Mouse (Mus musculus) kidney, embryonic 15.5 days (tissue): ENCODE measurements around the gene Slc25a39. TPM values are rescaled to one million over a fixed set of nuclear protein-coding genes. Genes with fewer than 3 reads are reported as not detected.

Experiments
- ATAC-seq: fragments of 200-750 bp; cut with Nextera tagmentation; replicated peaks from 2 replicates; pipeline ENCODE4 v1.8.0; 2017; ENCODE audit warnings: moderate TSS enrichment; ENCODE audit not compliant: low FRiP score
- H3K27ac ChIP-seq: fragments of 300-500 bp; sonication (generic); 2 replicates; pipeline ENCODE4 v1.5.1; 2015; ENCODE audit warnings: mild to moderate bottlenecking, inconsistent platforms
- H3K27me3 ChIP-seq: fragments of 300-500 bp; sonication (generic); 2 replicates; pipeline ENCODE4 v1.6.1; 2015; ENCODE audit warnings: inconsistent platforms
- H3K36me3 ChIP-seq: fragments of 300-500 bp; sonication (generic); 2 replicates; pipeline ENCODE4 v1.6.1; 2015; ENCODE audit warnings: inconsistent platforms
- H3K4me1 ChIP-seq: fragments of 300-500 bp; sonication (generic); 2 replicates; pipeline ENCODE4 v1.6.1; 2015; ENCODE audit warnings: inconsistent platforms
- H3K4me2 ChIP-seq: fragments of 300-500 bp; sonication (generic); 2 replicates; pipeline ENCODE4 v1.6.1; 2015; ENCODE audit warnings: moderate library complexity, mild to moderate bottlenecking, inconsistent platforms
- H3K4me3 ChIP-seq: fragments of 300-500 bp; sonication (generic); replicated peaks from 2 replicates; pipeline ENCODE4 v1.5.1; 2015; ENCODE audit warnings: mild to moderate bottlenecking, inconsistent platforms
- H3K9ac ChIP-seq: fragments of 300-500 bp; sonication (generic); 2 replicates; pipeline ENCODE4 v1.6.1; 2015; ENCODE audit warnings: mild to moderate bottlenecking, inconsistent platforms
- H3K9me3 ChIP-seq: fragments of 300-500 bp; sonication (generic); replicated peaks from 2 replicates; pipeline ENCODE4 v1.6.1; 2016; ENCODE audit warnings: inconsistent platforms
- WGBS: fragments of 180-500 bp; shearing (Covaris S2); methylation state at CpG from one replicate; pipeline ENCODE4 v1.1.7; 2015; ENCODE audit warnings: mixed read lengths; 5-methylcytosine and 5-hydroxymethylcytosine counted together
- polyA plus RNA-seq: library from polyadenylated mRNA; unstranded; fragments of >200 nt; fragmentation: Nextera tagmentation; extraction: Ambion mirVana; gene quantifications from 2 replicates; pipeline ENCODE4 v1.2.1, GENCODE M21; 2015

The Slc25a39 gene
- polyA plus RNA-seq, 1 experiment from 2014 or later, result 298 TPM

DNA sequence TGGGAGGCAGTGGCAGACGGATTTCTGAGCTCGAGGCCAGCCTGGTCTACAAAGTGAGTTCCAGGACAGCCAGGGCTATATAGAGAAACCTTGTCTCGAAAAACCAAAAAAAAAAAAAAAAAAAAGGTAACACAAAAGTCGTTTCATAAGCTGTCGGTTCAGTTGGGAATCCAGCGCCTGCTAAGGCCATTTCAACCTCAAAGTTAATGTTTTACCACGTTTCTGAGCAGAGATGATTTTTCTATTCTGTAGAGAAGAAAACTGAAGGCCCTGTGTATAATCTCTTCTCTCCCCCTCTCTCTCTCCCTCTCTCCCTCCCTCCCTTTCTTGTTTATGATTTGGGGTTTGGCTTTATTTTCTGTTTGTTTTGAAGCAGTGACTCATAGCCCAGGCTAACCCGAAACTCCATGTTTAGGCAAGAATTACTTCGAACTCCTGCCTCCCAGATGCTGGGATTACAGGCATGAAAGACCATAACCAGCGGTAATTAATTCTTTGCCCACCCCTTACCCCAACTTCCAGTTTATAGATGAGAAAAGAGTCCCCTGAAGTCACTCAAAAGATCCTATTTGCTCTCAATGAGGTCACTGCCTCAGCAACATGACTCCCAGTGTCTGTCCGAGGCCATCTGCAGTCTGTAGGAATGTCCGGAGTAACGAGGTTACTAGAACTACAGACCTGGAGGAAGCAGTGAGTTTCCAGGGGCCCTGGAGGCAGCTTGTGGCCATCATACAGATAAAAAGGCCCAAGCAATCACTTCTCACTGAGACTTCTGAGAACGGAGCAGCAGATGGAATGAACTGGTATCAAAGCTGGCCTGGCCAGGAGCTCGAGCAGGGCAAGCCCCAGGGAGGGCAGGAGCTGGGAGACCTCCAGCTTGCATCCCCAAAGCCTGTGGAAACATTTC is 1.4 kb upstream of the Slc25a39 start:
- peak overlapping the region; percentile 42; the same call in 1 of the 2 replicates for H3K9ac ChIP-seq

DNA sequence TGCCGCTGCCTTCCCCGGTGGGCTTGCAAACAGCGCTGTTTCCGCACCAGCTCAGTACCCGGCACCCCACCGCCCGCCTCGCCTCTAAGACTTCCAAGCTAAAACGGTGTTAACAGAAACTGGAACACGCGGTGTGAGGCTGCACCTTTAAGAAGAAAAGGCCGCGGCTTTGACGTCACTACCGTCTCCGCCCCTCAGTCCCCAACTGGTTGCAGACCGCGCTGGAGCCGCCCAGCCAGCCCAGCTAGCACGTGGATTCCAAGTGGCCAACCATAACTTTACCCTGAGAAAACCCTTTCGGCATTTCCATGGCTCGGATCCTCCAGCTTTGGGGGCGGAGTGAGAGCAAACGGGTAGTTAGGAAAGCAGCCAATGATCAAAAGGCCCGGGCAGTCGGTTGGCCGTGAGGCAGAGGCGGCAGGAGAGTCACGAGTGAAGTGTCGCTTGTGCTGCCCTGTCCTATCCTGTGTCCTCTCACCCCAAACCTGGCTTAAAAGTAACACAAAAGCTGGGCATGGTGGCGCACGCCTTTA is 664 bp upstream of the Slc25a39 start:
- peaks cover 55% of the 10 kb centered on the region for H3K4me1 ChIP-seq
- under 1% methylated on average over 32 of the region's 32 CpGs for WGBS
- ATAC-seq, result peak; percentile 92

More for the DNA sequence above, 1.4 kb upstream of the Slc25a39 start:
- Histone ChIP-seq H3K4me2 (peak overlapping the region; percentile 80), H3K27me3 (no peaks in the 10 kb centered on the region), H3K4me3 (peak overlapping the region; percentile 80), H3K4me1 (peaks cover 54% of the 10 kb centered on the region), H3K27ac (peak overlapping the region; percentile 95), H3K36me3 (peaks cover 10% of the 10 kb centered on the region), H3K9me3 (no peaks in the 10 kb centered on the region)
- 35% methylated on average over 15 of the region's 15 CpGs for WGBS
- 0 out of 2 replicates have a peak, but pooled peaks have one; percentile 0 for ATAC-seq

DNA sequence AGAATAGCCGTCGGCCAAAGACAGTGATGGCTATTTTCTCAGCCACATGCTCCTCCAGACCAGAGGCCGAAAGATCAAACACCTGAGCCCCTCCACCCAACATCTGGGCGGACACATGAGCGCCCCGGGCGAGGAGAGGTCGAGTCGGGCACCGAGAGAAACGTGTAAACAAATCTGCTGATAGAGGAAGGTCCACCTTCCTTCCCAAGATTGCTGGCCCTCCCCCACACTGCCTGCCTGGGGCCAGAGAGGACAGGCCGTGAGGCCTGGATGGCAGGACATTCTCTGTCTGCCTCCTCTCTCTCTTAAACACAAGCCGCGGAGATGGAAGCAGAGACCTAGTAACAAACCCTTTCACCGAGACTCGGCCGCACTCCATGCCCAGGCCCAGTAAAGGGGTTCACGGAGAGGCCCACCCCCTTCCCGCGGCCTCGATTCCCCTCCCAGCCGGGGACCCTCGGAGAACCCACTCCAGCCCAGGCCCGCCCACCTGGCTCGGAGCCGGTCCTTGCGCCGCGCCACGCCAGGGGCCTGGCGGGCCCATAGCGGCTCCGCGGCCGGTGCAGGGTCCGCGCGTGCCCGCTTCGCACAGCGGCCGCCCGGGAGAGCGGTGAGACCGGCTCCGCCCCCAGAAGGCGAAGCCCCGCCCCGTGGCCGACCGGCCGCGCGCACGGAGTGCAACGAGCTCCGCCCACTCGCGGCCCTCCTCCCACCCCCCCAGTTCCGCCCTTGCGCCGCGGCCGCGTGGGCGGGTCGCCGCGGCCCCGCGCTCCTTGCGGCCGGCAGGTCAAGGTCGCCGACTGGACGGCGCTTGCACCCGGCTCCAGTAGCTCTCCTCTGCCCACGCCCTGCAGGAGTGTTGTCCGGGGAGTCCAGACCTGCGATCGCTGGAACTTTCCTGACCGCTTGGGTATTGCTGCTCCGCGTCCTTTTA is 579 bp downstream of the Slc25a39 start:
- H3K27me3 ChIP-seq, result no peaks in the 10 kb centered on the region
- H3K27ac ChIP-seq, result peak overlapping the region; percentile 95
- H3K4me1 ChIP-seq, result peaks cover 56% of the 10 kb centered on the region
- H3K4me3 ChIP-seq, result peak overlapping the region; percentile 80
- H3K9me3 ChIP-seq, result no peaks in the 10 kb centered on the region
- peaks cover 29% of the 10 kb centered on the region for H3K36me3 ChIP-seq
- H3K9ac ChIP-seq, result peak overlapping the region; percentile 89
- peak; percentile 74 for ATAC-seq
- peak overlapping the region; percentile 80 for H3K4me2 ChIP-seq
- under 1% methylated on average over 85 of the region's 85 CpGs for WGBS

More for the DNA sequence above, 664 bp upstream of the Slc25a39 start:
- H3K4me2 ChIP-seq, result peak overlapping the region; percentile 80
- peak overlapping the region; percentile 89 for H3K9ac ChIP-seq
- peaks cover 17% of the 10 kb centered on the region for H3K36me3 ChIP-seq
- no peaks in the 10 kb centered on the region for H3K27me3 ChIP-seq
- peak overlapping the region; percentile 80 for H3K4me3 ChIP-seq
- H3K9me3 ChIP-seq, result no peaks in the 10 kb centered on the region
- peak overlapping the region; percentile 95 for H3K27ac ChIP-seq

DNA sequence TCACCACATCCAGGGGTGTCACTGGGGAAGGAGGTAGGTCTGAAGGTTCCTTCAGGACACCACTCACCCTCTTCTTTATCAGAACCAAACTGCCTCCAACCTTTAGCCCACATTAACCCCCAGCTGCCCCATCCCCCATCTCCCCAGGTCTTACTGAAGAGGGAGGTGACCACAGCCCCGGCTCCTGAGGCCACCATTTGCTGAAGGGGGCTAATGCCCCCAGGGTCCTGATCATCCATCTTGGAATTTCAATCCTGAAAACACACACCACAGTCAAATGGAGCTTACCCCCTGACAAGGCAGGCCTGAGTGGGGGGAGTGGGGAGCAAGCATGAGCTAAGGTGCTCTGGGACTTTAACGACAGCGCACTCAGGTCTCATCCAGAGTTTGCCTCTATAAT is 1.3 kb downstream of the Slc25a39 start:
- peak overlapping the region; percentile 95 for H3K27ac ChIP-seq
- 12% methylated on average over 3 of the region's 3 CpGs for WGBS
- no peak for ATAC-seq

DNA sequence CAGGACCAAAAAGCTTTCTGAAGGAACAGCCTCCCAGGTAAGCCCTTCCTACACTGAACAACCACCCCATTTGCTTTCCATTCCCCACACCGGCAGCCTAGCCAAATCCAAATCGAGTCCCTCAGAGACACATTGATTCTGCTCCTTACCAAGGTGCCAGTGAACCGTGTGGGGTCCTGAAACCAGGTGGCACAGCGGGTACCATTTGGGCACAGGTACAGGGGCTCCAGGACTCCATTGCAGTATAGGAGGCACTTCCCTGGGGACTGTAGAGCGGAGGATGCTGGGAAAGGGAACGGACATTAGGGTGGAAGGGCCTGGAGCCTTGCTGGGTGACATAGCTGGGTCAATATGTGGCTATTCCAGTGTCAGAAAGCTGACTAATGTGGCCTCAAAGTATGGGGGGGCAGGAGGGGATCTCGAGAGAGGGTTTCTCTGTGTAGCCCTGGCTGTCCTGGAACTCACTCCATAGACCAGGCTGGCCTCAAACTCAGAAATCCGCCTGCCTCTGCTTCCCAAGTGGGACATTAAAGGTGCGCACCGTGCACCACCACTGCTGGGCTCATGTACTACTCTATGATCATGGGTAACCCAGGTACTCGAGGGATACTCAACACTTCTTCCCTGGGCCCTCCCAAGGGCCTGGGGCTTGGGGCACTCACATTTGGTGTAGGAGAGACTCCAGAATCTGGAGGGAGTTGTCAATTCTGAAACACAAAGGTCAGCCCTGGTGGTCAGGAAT is 2.0 kb downstream of the Slc25a39 start:
- Histone ChIP-seq H3K9ac (peak overlapping the region; percentile 89), H3K9me3 (no peaks in the 10 kb centered on the region), H3K4me1 (peaks cover 56% of the 10 kb centered on the region), H3K4me3 (peak overlapping the region; percentile 80), H3K4me2 (peak overlapping the region; percentile 80), H3K27ac (no peak overlapping the region), H3K27me3 (peaks cover 5% of the 10 kb centered on the region), H3K36me3 (peaks cover 32% of the 10 kb centered on the region)
- WGBS, result 85% methylated on average over 11 of the region's 11 CpGs
- no peak for ATAC-seq

More for the DNA sequence above, 1.3 kb downstream of the Slc25a39 start:
- Histone ChIP-seq H3K4me1 (peaks cover 56% of the 10 kb centered on the region), H3K4me2 (peak overlapping the region; percentile 80), H3K4me3 (peak overlapping the region; percentile 80), H3K27me3 (no peaks in the 10 kb centered on the region; the same call in 1 of the 2 replicates), H3K36me3 (peaks cover 32% of the 10 kb centered on the region), H3K9ac (peak overlapping the region; percentile 89), H3K9me3 (no peaks in the 10 kb centered on the region)

DNA sequence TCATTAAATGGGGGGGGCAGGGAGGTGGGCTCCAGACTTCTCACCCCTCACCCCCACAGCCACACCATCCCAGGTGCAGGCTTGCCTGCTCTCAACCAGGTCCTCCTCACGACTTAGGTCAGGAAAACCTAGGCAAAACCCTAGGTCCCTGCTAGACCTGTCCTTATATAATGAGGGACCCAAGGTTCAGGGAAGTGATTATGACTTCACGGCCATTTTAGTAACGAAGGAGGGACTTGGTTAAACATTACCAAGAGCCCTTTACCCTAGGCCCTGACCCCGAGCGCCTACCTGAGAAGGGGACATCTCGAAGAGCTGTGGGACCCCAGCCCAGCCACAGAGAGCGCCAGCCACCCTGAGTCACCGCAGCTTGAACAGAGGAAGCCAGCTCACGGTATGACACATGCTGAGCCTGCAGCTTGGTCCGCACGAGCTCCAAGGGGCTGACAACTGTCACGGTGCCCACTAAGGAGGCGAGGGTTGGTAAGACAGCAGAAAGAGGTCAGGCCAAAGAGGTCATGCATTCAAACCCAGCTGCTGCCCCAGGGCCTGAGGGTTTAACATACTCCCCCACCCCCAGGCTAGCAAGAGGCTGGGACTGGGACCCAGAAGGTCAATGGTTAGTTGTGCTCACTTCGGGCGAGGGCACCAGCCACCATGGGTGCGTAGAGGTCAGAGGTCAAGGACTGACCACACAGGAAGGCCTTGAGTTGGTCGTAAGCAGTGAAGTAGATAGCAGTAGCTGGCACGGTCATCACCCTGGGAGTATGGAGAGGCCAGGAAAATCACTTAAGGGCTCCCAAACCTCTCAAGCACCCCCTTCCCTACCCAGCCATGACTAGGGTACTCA is 3.4 kb downstream of the Slc25a39 start:
- H3K4me2 ChIP-seq, result peak overlapping the region; percentile 20; the same call in 1 of the 2 replicates
- no peak overlapping the region for H3K27ac ChIP-seq
- no peak overlapping the region for H3K9ac ChIP-seq
- no peak overlapping the region for H3K4me3 ChIP-seq
- peaks cover 32% of the 10 kb centered on the region for H3K36me3 ChIP-seq
- no peak for ATAC-seq
- no peaks in the 10 kb centered on the region for H3K9me3 ChIP-seq
- 72% methylated on average over 18 of the region's 18 CpGs for WGBS
- peaks cover 63% of the 10 kb centered on the region for H3K4me1 ChIP-seq
- peaks cover 18% of the 10 kb centered on the region for H3K27me3 ChIP-seq

DNA sequence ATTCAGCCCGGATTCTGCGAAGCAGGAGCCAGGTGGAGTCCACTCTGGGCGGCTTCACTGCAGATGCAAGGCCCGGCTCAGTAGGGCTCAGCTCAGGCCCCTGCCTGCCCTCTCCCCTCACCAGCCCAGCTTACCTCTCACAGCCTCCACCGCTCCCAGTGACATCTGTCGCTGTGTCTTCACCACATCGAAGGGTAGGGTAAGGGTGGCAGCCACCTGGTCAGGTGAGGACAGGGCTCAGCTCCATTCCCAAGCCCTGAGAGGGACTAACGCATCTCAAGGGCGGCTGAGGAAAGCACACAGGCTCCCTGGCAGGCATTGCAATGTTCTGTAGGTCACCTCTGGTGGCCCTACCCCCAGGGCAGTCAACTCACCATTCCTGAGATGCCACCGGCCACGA is 4.1 kb downstream of the Slc25a39 start:
- Histone ChIP-seq H3K27ac (no peak overlapping the region), H3K4me1 (peaks cover 63% of the 10 kb centered on the region), H3K4me2 (no peak overlapping the region), H3K9me3 (no peaks in the 10 kb centered on the region), H3K36me3 (peaks cover 32% of the 10 kb centered on the region), H3K27me3 (peaks cover 26% of the 10 kb centered on the region), H3K9ac (no peak overlapping the region), H3K4me3 (no peak overlapping the region)
- ATAC-seq, result no peak
- WGBS, result 93% methylated on average over 11 of the region's 11 CpGs

DNA sequence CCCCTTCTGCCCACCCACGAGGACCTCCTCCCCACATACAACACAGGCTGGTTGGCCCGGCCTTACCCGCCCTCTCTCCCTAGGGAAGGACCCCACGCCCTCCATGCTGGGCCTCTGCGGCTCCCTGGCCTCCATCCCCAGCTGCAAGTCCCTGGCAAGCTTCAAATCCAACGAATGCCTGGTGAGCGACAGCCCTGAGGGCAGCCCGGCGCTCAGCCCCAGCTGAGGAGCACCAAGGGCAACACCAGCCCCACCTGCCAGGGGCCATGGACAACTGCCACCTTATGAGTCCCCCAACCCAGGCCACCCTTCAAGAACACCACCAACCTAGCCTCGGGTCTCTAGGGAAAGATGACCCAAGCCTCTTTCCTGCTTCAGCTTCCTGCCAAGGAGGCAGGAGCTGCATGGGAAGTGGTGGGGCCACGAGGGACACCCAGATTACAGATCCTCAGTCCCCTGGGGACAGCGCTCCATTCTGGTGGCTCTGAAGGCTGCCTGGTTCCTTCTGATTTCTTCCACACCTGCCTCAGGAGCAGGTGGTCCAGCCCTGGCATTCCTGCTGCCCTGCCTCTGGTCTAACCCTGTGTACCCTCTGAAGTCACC is 5.7 kb downstream of the Slc25a39 start:
- Histone ChIP-seq H3K4me2 (no peak overlapping the region), H3K27me3 (peaks cover 39% of the 10 kb centered on the region)
- ATAC-seq, result no peak

DNA sequence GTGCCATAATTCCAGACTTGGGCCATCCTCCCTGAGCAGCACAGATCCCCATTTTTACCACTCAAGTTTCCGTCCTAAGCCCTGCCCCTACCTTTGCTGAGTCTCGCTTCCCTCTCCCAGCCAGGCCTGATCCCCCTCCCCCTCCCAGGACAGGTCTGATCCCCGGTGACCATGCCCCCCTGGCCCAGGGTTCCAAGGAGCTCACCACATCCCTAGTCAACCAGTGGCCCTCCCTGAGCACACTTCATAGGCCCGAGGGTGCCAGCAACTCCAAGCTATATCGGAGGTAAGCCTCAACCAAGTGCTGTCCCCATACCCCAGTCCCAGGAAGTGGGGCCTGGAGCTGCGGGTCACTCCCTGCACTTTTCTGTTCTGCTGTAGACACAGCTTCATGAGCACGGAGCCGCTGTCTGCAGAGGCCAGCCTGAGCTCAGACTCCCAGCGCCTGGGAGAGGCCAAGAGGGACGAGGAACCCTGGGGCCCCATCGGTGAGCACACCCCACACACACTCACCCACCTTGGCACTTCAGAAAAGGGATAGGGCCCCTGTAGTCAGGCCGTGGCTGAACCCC is 7.1 kb downstream of the Slc25a39 start:
- Histone ChIP-seq H3K4me3 (no peak overlapping the region), H3K4me1 (peaks cover 49% of the 10 kb centered on the region), H3K4me2 (no peak overlapping the region), H3K9ac (no peak overlapping the region), H3K9me3 (no peaks in the 10 kb centered on the region), H3K27me3 (peaks cover 52% of the 10 kb centered on the region), H3K36me3 (peaks cover 32% of the 10 kb centered on the region), H3K27ac (no peak overlapping the region)
- ATAC-seq, result no peak
- WGBS, result 28% methylated on average over 12 of the region's 12 CpGs

More for the DNA sequence above, 5.7 kb downstream of the Slc25a39 start:
- peaks cover 62% of the 10 kb centered on the region for H3K4me1 ChIP-seq
- H3K27ac ChIP-seq, result no peak overlapping the region
- H3K9me3 ChIP-seq, result no peaks in the 10 kb centered on the region
- H3K4me3 ChIP-seq, result no peak overlapping the region
- whole genome bisulfite sequencing, result 66% methylated on average over 12 of the region's 12 CpGs
- H3K9ac ChIP-seq, result no peak overlapping the region
- peaks cover 32% of the 10 kb centered on the region for H3K36me3 ChIP-seq

DNA sequence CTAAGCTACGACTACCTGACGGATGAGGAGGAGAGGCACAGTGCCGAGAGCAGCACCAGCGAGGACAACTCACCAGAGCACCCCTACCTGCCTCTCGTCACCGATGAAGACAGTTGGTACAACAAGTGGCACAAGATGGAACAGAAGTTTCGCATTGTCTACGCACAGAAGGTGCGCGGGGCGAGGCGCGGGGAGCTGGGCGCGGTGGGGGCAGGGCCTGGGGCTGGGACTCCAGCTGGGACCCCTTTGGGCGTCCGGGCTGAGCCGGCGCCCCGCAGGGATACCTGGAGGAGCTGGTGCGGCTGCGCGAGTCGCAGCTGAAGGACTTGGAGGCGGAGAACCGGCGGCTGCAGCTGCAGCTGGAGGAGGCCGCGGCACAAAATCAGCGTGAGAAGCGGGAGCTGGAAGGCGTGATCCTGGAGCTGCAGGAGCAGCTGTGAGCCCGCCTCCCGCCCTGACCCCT is 8.1 kb downstream of the Slc25a39 start:
- H3K9ac ChIP-seq, result peak overlapping the region; percentile 44
- H3K27ac ChIP-seq, result no peak overlapping the region
- no peaks in the 10 kb centered on the region for H3K9me3 ChIP-seq
- 0 out of 2 replicates have a peak, but pooled peaks have one; percentile 20 for ATAC-seq
- under 1% methylated on average over 34 of the region's 34 CpGs for WGBS
- H3K36me3 ChIP-seq, result peaks cover 28% of the 10 kb centered on the region
- peaks cover 61% of the 10 kb centered on the region for H3K27me3 ChIP-seq
- H3K4me3 ChIP-seq, result peak overlapping the region; percentile 38
- H3K4me1 ChIP-seq, result peaks cover 43% of the 10 kb centered on the region
- peak overlapping the region; percentile 75 for H3K4me2 ChIP-seq
